Mouse (Mus musculus) kidney, embryonic 15.5 days (tissue): ENCODE data around the gene Got2. TPM values are rescaled to one million over a fixed set of nuclear protein-coding genes. Genes with fewer than 3 reads are reported as not detected.
"Not testable (repeated sequence)": the region's sequence is repeated elsewhere in the genome, so short reads cannot be mapped to it uniquely, and the experiment has no call there.

Experiments
- ATAC-seq: fragments of 200-750 bp; cut with Nextera tagmentation; replicated peaks from 2 replicates; pipeline ENCODE4 v1.8.0; 2017; ENCODE audit warnings: moderate TSS enrichment; ENCODE audit not compliant: low FRiP score
- H3K27ac ChIP-seq: fragments of 300-500 bp; sonication (generic); 2 replicates; pipeline ENCODE4 v1.5.1; 2015; ENCODE audit warnings: mild to moderate bottlenecking, inconsistent platforms
- H3K27me3 ChIP-seq: fragments of 300-500 bp; sonication (generic); 2 replicates; pipeline ENCODE4 v1.6.1; 2015; ENCODE audit warnings: inconsistent platforms
- H3K36me3 ChIP-seq: fragments of 300-500 bp; sonication (generic); 2 replicates; pipeline ENCODE4 v1.6.1; 2015; ENCODE audit warnings: inconsistent platforms
- H3K4me1 ChIP-seq: fragments of 300-500 bp; sonication (generic); 2 replicates; pipeline ENCODE4 v1.6.1; 2015; ENCODE audit warnings: inconsistent platforms
- H3K4me2 ChIP-seq: fragments of 300-500 bp; sonication (generic); 2 replicates; pipeline ENCODE4 v1.6.1; 2015; ENCODE audit warnings: moderate library complexity, mild to moderate bottlenecking, inconsistent platforms
- H3K4me3 ChIP-seq: fragments of 300-500 bp; sonication (generic); replicated peaks from 2 replicates; pipeline ENCODE4 v1.5.1; 2015; ENCODE audit warnings: mild to moderate bottlenecking, inconsistent platforms
- H3K9ac ChIP-seq: fragments of 300-500 bp; sonication (generic); 2 replicates; pipeline ENCODE4 v1.6.1; 2015; ENCODE audit warnings: mild to moderate bottlenecking, inconsistent platforms
- H3K9me3 ChIP-seq: fragments of 300-500 bp; sonication (generic); replicated peaks from 2 replicates; pipeline ENCODE4 v1.6.1; 2016; ENCODE audit warnings: inconsistent platforms
- WGBS: fragments of 180-500 bp; shearing (Covaris S2); methylation state at CpG from one replicate; pipeline ENCODE4 v1.1.7; 2015; ENCODE audit warnings: mixed read lengths; 5-methylcytosine and 5-hydroxymethylcytosine counted together
- polyA plus RNA-seq: library from polyadenylated mRNA; unstranded; fragments of >200 nt; fragmentation: Nextera tagmentation; extraction: Ambion mirVana; gene quantifications from 2 replicates; pipeline ENCODE4 v1.2.1, GENCODE M21; 2015

The Got2 gene
- polyA plus RNA-seq, 1 experiment from 2014 or later: 248 TPM

DNA sequence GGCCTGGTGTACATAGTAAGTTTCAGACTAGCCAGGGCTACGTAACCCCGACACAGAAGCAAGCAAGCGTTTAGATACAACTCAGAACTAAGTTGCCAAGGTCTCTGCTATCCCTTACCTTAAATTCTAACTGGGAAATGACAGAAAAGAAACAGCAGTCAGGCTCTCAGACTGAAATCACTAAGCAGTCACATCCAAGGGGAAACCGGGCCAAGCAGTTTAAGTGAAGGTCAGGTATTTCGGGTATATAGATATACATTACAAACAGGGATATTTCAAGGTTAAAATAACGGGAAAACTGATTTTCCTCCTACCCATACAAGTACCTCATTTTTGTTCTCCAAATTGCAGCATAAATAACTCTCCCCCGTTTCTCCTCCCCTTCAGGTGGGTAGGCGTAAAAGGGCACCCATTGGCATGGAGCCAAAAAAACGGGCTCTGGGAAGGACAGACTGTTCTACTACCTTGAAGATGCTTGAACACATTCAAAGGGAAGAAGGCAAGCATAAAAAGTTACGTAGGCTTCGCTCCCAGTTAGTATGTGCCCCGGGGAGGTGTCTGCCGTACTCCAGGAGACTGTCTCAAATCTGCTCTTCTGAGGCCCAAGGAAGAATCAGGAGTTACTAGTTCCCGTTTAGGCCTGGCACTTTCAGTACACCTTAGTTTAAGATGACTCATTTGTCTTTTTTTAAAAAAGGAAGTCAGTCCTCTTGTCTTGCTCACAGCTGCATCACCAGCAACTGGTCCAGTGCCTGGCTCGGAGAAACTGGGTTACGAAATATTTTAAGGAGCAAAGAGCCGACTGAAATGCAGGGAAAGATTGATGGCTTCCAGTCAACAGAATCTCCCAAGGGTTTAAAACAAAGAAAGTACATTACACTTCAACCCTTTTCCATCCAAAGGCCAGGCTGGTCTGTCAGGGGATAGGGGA lies 1.4 kb downstream of the Got2 start:
- H3K9me3 ChIP-seq: no peaks in the 10 kb centered on the region
- WGBS: 53% methylated on average over 17 of the region's 17 CpGs
- H3K27ac ChIP-seq: peak overlapping the region; percentile 84
- no peak for ATAC-seq
- H3K27me3 ChIP-seq: no peaks in the 10 kb centered on the region
- H3K4me1 ChIP-seq: peaks cover 34% of the 10 kb centered on the region
- H3K4me2 ChIP-seq: peak overlapping the region; percentile 75
- H3K9ac ChIP-seq: peak overlapping the region; percentile 83
- H3K36me3 ChIP-seq: no peaks in the 10 kb centered on the region
- H3K4me3 ChIP-seq: peak overlapping the region; percentile 97

GRCm38 (mm10) chr8:95885966-95886365 lies 2.4 kb downstream of the Got2 start:
- Histone ChIP-seq H3K9me3 (no peaks in the 10 kb centered on the region), H3K4me2 (no peak overlapping the region; the same call in 1 of the 2 replicates), H3K9ac (no peak overlapping the region), H3K27ac (no peak overlapping the region; the same call in 1 of the 2 replicates), H3K27me3 (no peaks in the 10 kb centered on the region), H3K36me3 (no peaks in the 10 kb centered on the region), H3K4me3 (no peak overlapping the region), H3K4me1 (peaks cover 37% of the 10 kb centered on the region)
- WGBS: 63% methylated on average over 5 of the region's 5 CpGs
- ATAC-seq: no peak

GRCm38 (mm10) chr8:95885271-95885841 lies 3.0 kb downstream of the Got2 start:
- Histone ChIP-seq H3K4me2 (no peak overlapping the region), H3K36me3 (no peaks in the 10 kb centered on the region), H3K4me1 (peaks cover 37% of the 10 kb centered on the region), H3K4me3 (no peak overlapping the region), H3K27me3 (no peaks in the 10 kb centered on the region), H3K9me3 (no peaks in the 10 kb centered on the region), H3K9ac (no peak overlapping the region), H3K27ac (no peak overlapping the region)
- ATAC-seq: no peak
- WGBS: 67% methylated on average over 5 of the region's 5 CpGs

DNA sequence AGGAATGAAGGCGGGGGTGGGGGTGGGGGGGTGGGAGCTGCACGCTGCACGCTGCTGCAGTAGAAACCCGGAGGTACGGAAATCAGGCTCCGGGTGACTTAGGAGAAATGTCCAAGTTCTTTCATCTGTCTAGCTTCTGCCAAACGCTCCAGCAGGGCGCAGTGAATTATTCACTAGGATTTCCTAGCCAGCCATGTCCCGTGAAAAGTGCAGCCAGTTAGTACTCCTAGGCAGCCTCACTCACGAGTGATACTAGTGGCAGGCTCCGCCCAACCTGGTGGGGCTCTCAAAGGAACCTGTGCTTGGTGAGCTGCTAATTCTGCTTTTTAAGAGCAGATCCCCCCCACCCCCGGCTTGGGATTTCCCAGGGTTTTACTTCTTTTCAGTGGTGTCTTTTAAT lies 3.9 kb downstream of the Got2 start:
- ATAC-seq: no peak
- Histone ChIP-seq H3K4me3 (no peak overlapping the region), H3K4me2 (peak overlapping the region; percentile 32), H3K27me3 (no peaks in the 10 kb centered on the region), H3K4me1 (peaks cover 37% of the 10 kb centered on the region), H3K9ac (no peak overlapping the region), H3K27ac (peak overlapping the region; percentile 54; the same call in 1 of the 2 replicates), H3K36me3 (no peaks in the 10 kb centered on the region), H3K9me3 (no peaks in the 10 kb centered on the region)
- WGBS: 64% methylated on average over 11 of the region's 12 CpGs

DNA sequence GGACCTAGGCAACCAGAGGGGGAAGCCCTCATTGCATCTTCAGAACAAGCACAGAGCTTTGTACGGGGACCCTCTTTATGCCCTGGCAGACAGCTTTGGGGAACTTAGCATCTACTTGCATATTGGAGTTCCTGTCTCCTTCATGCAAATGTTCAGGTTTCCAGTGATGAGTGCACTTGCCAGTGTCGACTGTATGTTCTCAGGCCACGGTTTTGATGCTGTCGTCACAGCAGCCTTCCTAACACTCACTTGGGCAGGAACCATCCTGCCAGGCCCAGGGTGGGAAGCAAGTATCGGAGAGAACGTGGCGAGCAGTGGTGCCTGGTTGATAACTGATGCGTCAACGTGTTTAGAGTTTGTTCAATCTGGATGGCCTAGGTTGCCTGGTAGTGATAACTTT lies 6.2 kb downstream of the Got2 start:
- WGBS: 90% methylated on average over 9 of the region's 9 CpGs
- Histone ChIP-seq H3K9me3 (no peaks in the 10 kb centered on the region), H3K27ac (no peak overlapping the region), H3K4me3 (no peak overlapping the region), H3K4me1 (peaks cover 41% of the 10 kb centered on the region), H3K4me2 (no peak overlapping the region), H3K36me3 (peaks cover 8% of the 10 kb centered on the region), H3K27me3 (no peaks in the 10 kb centered on the region), H3K9ac (no peak overlapping the region)
- no peak for ATAC-seq

- 70% methylated on average over 3 of the region's 3 CpGs for WGBS
- Histone ChIP-seq H3K4me3 (no peak overlapping the region), H3K27ac (no peak overlapping the region), H3K27me3 (no peaks in the 10 kb centered on the region), H3K9ac (no peak overlapping the region), H3K4me2 (no peak overlapping the region), H3K4me1 (peaks cover 35% of the 10 kb centered on the region), H3K36me3 (peaks cover 14% of the 10 kb centered on the region), H3K9me3 (no peaks in the 10 kb centered on the region)
- ATAC-seq: no peak
Observed at GRCm38 (mm10) chr8:95881576-95881975, 6.8 kb downstream of the Got2 start.

GRCm38 (mm10) chr8:95879823-95880222 lies 8.5 kb downstream of the Got2 start:
- WGBS: 91% methylated on average over 4 of the region's 4 CpGs
- peaks cover 17% of the 10 kb centered on the region for H3K4me1 ChIP-seq
- ATAC-seq: no peak
- peaks cover 30% of the 10 kb centered on the region for H3K36me3 ChIP-seq
- no peaks in the 10 kb centered on the region for H3K27me3 ChIP-seq
- no peak overlapping the region for H3K27ac ChIP-seq
- H3K9me3 ChIP-seq: no peaks in the 10 kb centered on the region
- H3K4me2 ChIP-seq: no peak overlapping the region
- H3K9ac ChIP-seq: no peak overlapping the region
- no peak overlapping the region for H3K4me3 ChIP-seq

DNA sequence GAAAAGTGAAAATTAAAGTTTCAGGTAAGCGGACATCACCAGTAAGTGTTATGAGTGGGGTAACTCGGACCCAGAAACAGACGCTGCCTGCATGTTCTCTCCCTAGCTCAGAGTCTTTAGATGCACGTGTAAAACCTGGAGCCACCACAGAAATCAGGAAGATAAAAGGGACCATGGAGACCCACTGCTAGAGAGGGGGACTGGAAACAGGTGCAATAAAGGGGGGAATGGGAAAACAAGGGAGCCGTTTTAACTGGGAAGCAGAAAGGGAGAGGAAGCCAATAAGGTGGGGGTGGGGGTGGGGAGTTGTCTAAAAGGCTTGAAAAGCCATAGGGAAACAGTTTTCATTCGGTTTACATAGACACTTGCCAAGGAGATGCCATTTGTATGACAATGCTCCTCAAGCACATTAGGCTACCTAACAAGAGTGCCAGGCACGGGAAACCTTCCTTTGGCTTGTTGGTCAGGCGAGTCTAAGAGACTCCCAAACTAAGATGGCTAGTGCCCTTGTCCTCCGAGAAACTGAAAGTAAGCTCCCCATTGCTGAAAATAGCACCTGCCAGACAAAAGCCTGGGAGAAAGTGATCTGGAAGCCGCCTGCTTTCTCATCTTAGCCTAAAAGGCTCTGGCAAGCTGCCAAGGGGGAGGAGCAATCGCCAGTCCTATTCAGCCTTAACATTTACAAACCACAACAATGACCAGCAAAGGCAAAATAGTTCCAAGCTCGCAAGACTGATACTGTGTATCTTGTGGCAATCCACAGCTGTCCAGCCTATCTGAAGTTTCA lies 10.0 kb downstream of the Got2 start:
- peak; percentile 34; the same call in 1 of the 2 replicates for ATAC-seq
- Histone ChIP-seq H3K9me3 (no peaks in the 10 kb centered on the region), H3K27ac (no peak overlapping the region), H3K4me1 (peaks cover 12% of the 10 kb centered on the region), H3K36me3 (peaks cover 45% of the 10 kb centered on the region), H3K4me3 (no peak overlapping the region), H3K4me2 (peak overlapping the region; percentile 7), H3K9ac (no peak overlapping the region), H3K27me3 (no peaks in the 10 kb centered on the region)
- WGBS: 49% methylated on average over 12 of the region's 12 CpGs

- ATAC-seq: no peak
- H3K9ac ChIP-seq: no peak overlapping the region
- H3K36me3 ChIP-seq: peaks cover 76% of the 10 kb centered on the region
- peaks cover 10% of the 10 kb centered on the region for H3K4me1 ChIP-seq
- H3K27me3 ChIP-seq: no peaks in the 10 kb centered on the region
- no peak overlapping the region for H3K4me2 ChIP-seq
- no peaks in the 10 kb centered on the region for H3K9me3 ChIP-seq
- no peak overlapping the region for H3K27ac ChIP-seq
- H3K4me3 ChIP-seq: no peak overlapping the region
- WGBS: 91% methylated on average over 7 of the region's 7 CpGs
Observed at GRCm38 (mm10) chr8:95875270-95875669, 13.1 kb downstream of the Got2 start.

DNA sequence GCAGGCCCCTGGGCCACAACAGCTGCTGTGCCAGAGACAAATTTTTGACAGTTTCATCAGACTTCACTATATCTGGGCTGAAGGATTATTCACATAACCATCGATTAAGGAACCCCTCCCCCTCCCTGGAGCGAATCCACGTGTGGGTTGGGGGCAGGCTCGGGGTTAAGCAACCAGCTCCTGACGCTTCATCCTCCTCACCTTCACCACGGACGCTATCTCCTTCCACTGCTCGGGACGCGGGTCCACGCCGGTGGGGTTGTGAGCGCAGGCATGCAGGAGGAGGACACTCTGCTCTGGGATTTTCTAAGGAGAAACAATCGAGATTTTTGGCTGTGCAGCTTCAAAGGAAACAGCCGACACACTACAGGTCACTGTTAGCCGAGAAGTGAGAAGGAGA lies 16.7 kb downstream of the Got2 start:
- Histone ChIP-seq H3K4me3 (no peak overlapping the region), H3K9ac (no peak overlapping the region), H3K27ac (no peak overlapping the region), H3K27me3 (no peaks in the 10 kb centered on the region), H3K4me2 (no peak overlapping the region), H3K4me1 (no peaks in the 10 kb centered on the region), H3K9me3 (no peaks in the 10 kb centered on the region), H3K36me3 (peaks cover 98% of the 10 kb centered on the region)
- 97% methylated on average over 16 of the region's 16 CpGs for WGBS
- ATAC-seq: no peak

DNA sequence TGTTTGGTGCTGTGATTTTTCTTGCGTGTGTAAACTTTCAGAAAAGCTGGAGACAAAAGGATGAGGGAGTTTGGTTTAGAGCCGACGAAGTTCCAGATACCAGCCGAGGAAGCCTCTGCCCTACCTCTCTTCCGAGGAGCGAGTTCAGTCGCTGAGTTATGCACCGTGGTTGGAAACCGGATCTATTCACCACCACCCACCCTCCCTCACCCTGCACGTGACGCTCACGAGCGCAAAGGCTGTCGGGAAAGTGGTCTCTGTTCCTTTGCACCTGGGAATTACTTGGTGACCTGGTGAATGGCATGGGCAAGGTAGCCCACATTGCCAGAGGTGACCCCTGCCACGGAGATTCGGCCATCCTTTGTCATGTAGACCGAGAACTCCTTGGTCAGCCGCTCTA lies 23.5 kb downstream of the Got2 start:
- not testable (repeated sequence) for H3K9me3 ChIP-seq, H3K4me2 ChIP-seq, ATAC-seq, H3K27me3 ChIP-seq, H3K4me3 ChIP-seq, H3K9ac ChIP-seq, H3K4me1 ChIP-seq, H3K27ac ChIP-seq
- H3K36me3 ChIP-seq: peaks cover 59% of the 10 kb centered on the region
- 97% methylated on average over 18 of the region's 18 CpGs for WGBS
